Mouse (Mus musculus) olfactory bulb, adult 2 months (tissue): Measurements from ENCODE around the gene Slc51b.

ENCODE experiments used
- CTCF ChIP-seq: fragments of 200-500 bp; IDR thresholded peaks from 2 replicates; pipeline ENCODE4 v1.5.1; 2012; ENCODE audit warnings: low read depth, mild to moderate bottlenecking, low read length, moderate library complexity; ENCODE audit not compliant: insufficient read depth
- POLR2A ChIP-seq: fragments of 200-500 bp; IDR thresholded peaks from 2 replicates; pipeline ENCODE4 v1.6.1; 2012; ENCODE audit warnings: mild to moderate bottlenecking, low read depth, low read length, moderate library complexity; ENCODE audit not compliant: insufficient read depth

GRCm38 (mm10) chr9:65427511-65427910 is 4.8 kb upstream of the Slc51b start:
- TF ChIP-seq CTCF (no peak), POLR2A (no peak)
